ENCODE assay signal across 29 mouse cellular contexts in genomic region chr2:60505145-60505544, GRCm38 (mm10). TPM values are rescaled to one million over a fixed set of nuclear protein-coding genes. Genes with fewer than 3 reads are reported as not detected.
A peak's percentile ranks its signal among the peaks of the same experiment; 100 is the strongest.
DNase-seq lines count a peak whose midpoint lies in the region; ATAC-seq and TF ChIP-seq lines count a peak whose summit lies in the region.
"Had no signal": no experiment of that assay in that cellular context is flagged by ENCODE, and none has a peak within 500 bp of the region (broad histone marks: within the 10 kb centered on the region; RNA-seq: fewer than 3 reads in every experiment).

No protein-coding gene starts in this region.

- no peak overlapping the region for H3K4me2 ChIP-seq in heart, embryonic 16.5 days (ENCODE audit: low read depth, low read length)
- H3K4me2 ChIP-seq in myocyte (ENCODE audit: low read depth): peak overlapping the region; percentile 66
- H3K4me2 ChIP-seq: embryonic facial prominence, embryonic 13.5 days; forebrain, embryonic 12.5 days; hindbrain, embryonic 13.5 days; liver, embryonic 15.5 days; lung, embryonic 15.5 days; midbrain, embryonic 12.5 days; neural tube, embryonic 12.5 days had no signal

- TF ChIP-seq EP300 in heart, adult 2 months (IDR thresholded peaks at IDR 0.05; ENCODE audit: insufficient read depth, low read depth, low read length): no peak

- intact Hi-C loops in heart, adult 2 months (cut with DNase I): no loop called here
- intact Hi-C loops in heart, postnatal 14 days (cut with DNase I): no loop called here

- no peaks in the 10 kb centered on the region for H3K79me2 ChIP-seq in heart, adult 2 months (replicated peaks; ENCODE audit: control insufficient read depth, insufficient read depth, low read length)
- no peaks in the 10 kb centered on the region for H3K79me2 ChIP-seq in myocyte (ENCODE audit: control insufficient read depth, insufficient read depth)

- H3K4me1 ChIP-seq in heart, embryonic 10.5 days: peaks cover 9% of the 10 kb centered on the region
- peaks cover 3% of the 10 kb centered on the region; the same call in 1 of the 2 replicates for H3K4me1 ChIP-seq in heart, adult 2 months (ENCODE audit: control insufficient read depth, insufficient read depth, low read length)
- peaks cover 15% of the 10 kb centered on the region for H3K4me1 ChIP-seq in heart, embryonic 16.5 days (ENCODE audit: control insufficient read depth, insufficient read depth, low read length)
- H3K4me1 ChIP-seq: forebrain, embryonic 12.5 days; hindbrain, embryonic 13.5 days; liver, embryonic 15.5 days; lung, embryonic 15.5 days; midbrain, embryonic 12.5 days; neural tube, embryonic 12.5 days had no signal

- peak overlapping the region; percentile 69 for H3K27ac ChIP-seq in heart, embryonic 10.5 days
- no peak overlapping the region for H3K27ac ChIP-seq in heart, adult 2 months
- H3K27ac ChIP-seq in heart, embryonic 16.5 days (ENCODE audit: low read length): peak overlapping the region; percentile 24; the same call in 1 of the 2 replicates
- H3K27ac ChIP-seq: embryonic facial prominence, embryonic 13.5 days; forebrain, embryonic 12.5 days; hindbrain, embryonic 13.5 days; left cerebral cortex, adult 2 months; limb, embryonic 10.5 days; liver, embryonic 15.5 days; lung, embryonic 15.5 days; macrophage; midbrain, embryonic 12.5 days; neural tube, embryonic 12.5 days had no signal

- H3K4me3 ChIP-seq in heart, embryonic 10.5 days: no peak overlapping the region
- H3K4me3 ChIP-seq in heart, adult 2 months: no peak overlapping the region
- no peak overlapping the region for H3K4me3 ChIP-seq in heart, embryonic 16.5 days (ENCODE audit: low read length)
- H3K4me3 ChIP-seq in myocyte: no peak overlapping the region
- H3K4me3 ChIP-seq: embryonic facial prominence, embryonic 13.5 days; erythroblast, embryonic 14.5 days; forebrain, embryonic 12.5 days; hindbrain, embryonic 13.5 days; left cerebral cortex, adult 2 months; limb, embryonic 10.5 days; liver, embryonic 15.5 days; lung, embryonic 15.5 days; midbrain, embryonic 12.5 days; neural tube, embryonic 12.5 days had no signal

- no peaks in the 10 kb centered on the region for H3K27me3 ChIP-seq in heart, embryonic 10.5 days (ENCODE audit: insufficient read depth, poor library complexity, severe bottlenecking)
- no peaks in the 10 kb centered on the region for H3K27me3 ChIP-seq in heart, adult 2 months (ENCODE audit: control insufficient read depth, insufficient read depth, low read length)
- no peaks in the 10 kb centered on the region for H3K27me3 ChIP-seq in heart, embryonic 16.5 days (ENCODE audit: control insufficient read depth, insufficient read depth, low read length)
- no peaks in the 10 kb centered on the region for H3K27me3 ChIP-seq in myocyte (ENCODE audit: control insufficient read depth, insufficient read depth, insufficient read length)
- H3K27me3 ChIP-seq: embryonic facial prominence, embryonic 13.5 days; forebrain, embryonic 12.5 days; hindbrain, embryonic 13.5 days; liver, embryonic 15.5 days; lung, embryonic 15.5 days; midbrain, embryonic 12.5 days; neural tube, embryonic 12.5 days had no signal

- H3K9me3 ChIP-seq in heart, embryonic 10.5 days: no peaks in the 10 kb centered on the region
- no peaks in the 10 kb centered on the region for H3K9me3 ChIP-seq in heart, embryonic 16.5 days (replicated peaks; ENCODE audit: control insufficient read depth, low read length)
- H3K9me3 ChIP-seq: embryonic facial prominence, embryonic 13.5 days; forebrain, embryonic 12.5 days; hindbrain, embryonic 13.5 days; limb, embryonic 10.5 days; liver, embryonic 15.5 days; lung, embryonic 15.5 days; midbrain, embryonic 12.5 days; neural tube, embryonic 12.5 days had no signal

- ATAC-seq in heart, embryonic 16.5 days (replicated peaks; ENCODE audit: extremely low read depth, insufficient read depth, low FRiP score): no peak

- no peak for DNase-seq in heart, embryonic 10.5 days (ENCODE audit: low spot score)
- no peak for DNase-seq in heart, adult 2 months
- no peak for DNase-seq in heart, postnatal 14 days
- peak; percentile 17 for DNase-seq in gonadal fat pad, adult 2 months (ENCODE audit: low read depth)
- no peak for DNase-seq in right cerebral cortex, adult 2 months (ENCODE audit: low spot score in 2 of 2)
- no peak for DNase-seq in ovary, adult 18-20 months (ENCODE audit: low spot score)
- DNase-seq: cerebellum, adult 18-20 months; cerebellum, postnatal 25 days; embryo, embryonic 11 days; gastrocnemius, postnatal 25 days; kidney, adult 18-20 months; kidney, postnatal 4 days; liver; right cerebral cortex, postnatal 4 days; thymus, postnatal 36 days had no signal

- WGBS in heart, embryonic 10.5 days: 53% methylated on average over 2 of the region's 2 CpGs
- 36% methylated on average over 2 of the region's 2 CpGs for WGBS in heart, adult 2 months
- WGBS in heart, embryonic 16.5 days: 38% methylated on average over 2 of the region's 2 CpGs

- no peaks in the 10 kb centered on the region for H3K36me3 ChIP-seq in heart, embryonic 10.5 days
- no peaks in the 10 kb centered on the region for H3K36me3 ChIP-seq in heart, adult 2 months (ENCODE audit: control insufficient read depth, insufficient read depth, low read length)
- H3K36me3 ChIP-seq in heart, embryonic 16.5 days (ENCODE audit: control insufficient read depth, insufficient read depth): no peaks in the 10 kb centered on the region
- no peaks in the 10 kb centered on the region for H3K36me3 ChIP-seq in myocyte (ENCODE audit: control insufficient read depth, insufficient read depth)
- H3K36me3 ChIP-seq: embryonic facial prominence, embryonic 13.5 days; forebrain, embryonic 12.5 days; hindbrain, embryonic 13.5 days; limb, embryonic 10.5 days; liver, embryonic 15.5 days; lung, embryonic 15.5 days; midbrain, embryonic 12.5 days; neural tube, embryonic 12.5 days had no signal

- H3K9ac ChIP-seq in heart, adult 2 months (ENCODE audit: low read depth, low read length): no peak overlapping the region
- no peak overlapping the region for H3K9ac ChIP-seq in heart, embryonic 16.5 days (ENCODE audit: low read length)
- H3K9ac ChIP-seq: embryonic facial prominence, embryonic 13.5 days; forebrain, embryonic 12.5 days; hindbrain, embryonic 13.5 days; liver, embryonic 15.5 days; lung, embryonic 15.5 days; midbrain, embryonic 12.5 days; neural tube, embryonic 12.5 days had no signal

- TF ChIP-seq CTCF in heart, adult 2 months (IDR thresholded peaks at IDR 0.05): no peak

- no peak for TF ChIP-seq POLR2A in heart, adult 2 months (IDR thresholded peaks at IDR 0.05; ENCODE audit: insufficient read depth, low read depth, low read length)
- no peak for TF ChIP-seq POLR2A in myocyte (IDR thresholded peaks at IDR 0.05; ENCODE audit: insufficient read length, low read depth)

- no peak overlapping the region for H3ac ChIP-seq in myocyte (ENCODE audit: control insufficient read depth, insufficient read length)

TF ChIP-seq in myocyte, 11 proteins besides CTCF, POLR2A, EP300 and RAD21:
- TF ChIP-seq REST (IDR thresholded peaks at IDR 0.05; ENCODE audit: insufficient read depth, insufficient read length) (no peak), TCF12 (IDR thresholded peaks at IDR 0.05; ENCODE audit: insufficient read depth, poor library complexity, severe bottlenecking) (no peak), POLR2AphosphoS2 (IDR thresholded peaks at IDR 0.05; ENCODE audit: insufficient read length, low read depth) (no peak), MYOG (IDR thresholded peaks at IDR 0.05; ENCODE audit: control insufficient read depth in 1 of 3, insufficient read depth in 1 of 3, insufficient read length in 2 of 3, low read depth in 2 of 3) (no peak), TCF3 (IDR thresholded peaks at IDR 0.05; ENCODE audit: insufficient read length, low read depth) (no peak), MYOD1 (IDR thresholded peaks at IDR 0.05; ENCODE audit: control insufficient read depth in 1 of 3, insufficient read length in 2 of 3, low read depth in 2 of 3) (no peak), USF1 (IDR thresholded peaks at IDR 0.05; ENCODE audit: low read depth) (no peak), E2F4 (IDR thresholded peaks at IDR 0.05; ENCODE audit: insufficient read depth) (no peak), SRF (IDR thresholded peaks at IDR 0.05; ENCODE audit: control insufficient read depth, insufficient read length, low read depth) (no peak), MAX (IDR thresholded peaks at IDR 0.05; ENCODE audit: low read depth) (no peak), CEBPB (IDR thresholded peaks at IDR 0.05; ENCODE audit: insufficient read depth, poor library complexity, severe bottlenecking) (no peak)

RNA-seq across cellular contexts. Expression of gene Pla2r1, which starts 48.0 kb away (rescaled TPM):
- 3.5 and 4.1 TPM in 2 replicates for polyA plus RNA-seq in heart, embryonic 10.5 days (2016; fragmentation: Nextera tagmentation; extraction: Ambion mirVana)
- total RNA-seq in heart, adult 2 months (2021): 1 to 10 TPM; 1.7 to 1.9 TPM
- polyA plus RNA-seq in heart, adult 2 months (2012; rRNA removed): 1.4 and 2.4 TPM in 2 replicates
- 1.5 and 1.8 TPM in 2 replicates for polyA plus RNA-seq in heart, embryonic 16.5 days (2015; fragmentation: Nextera tagmentation; extraction: Ambion mirVana)
- 1 to 10 TPM; 1.8 to 3.1 TPM for total RNA-seq in heart, postnatal 14 days (2021)
- polyA plus RNA-seq in gonadal fat pad, adult 2 months (2012; rRNA removed): 3.5 and 4.3 TPM in 2 replicates
- polyA plus RNA-seq in myocyte (2012; fragmentation: generic; extraction: Trizol): 0.79 TPM
- polyA plus RNA-seq: erythroblast, embryonic 14.5 days; inflammation-experienced regulatory T-cells, adult 6 months had no signal
